Mouse (Mus musculus) limb, embryonic 12.5 days (tissue): ENCODE measurements around the gene Ctnna2. TPM values are rescaled to one million over a fixed set of nuclear protein-coding genes. Genes with fewer than 3 reads are reported as not detected.

Source experiments
- ATAC-seq: fragments of 200-750 bp; cut with Nextera tagmentation; 2 replicates; pipeline ENCODE4 v1.8.0; 2017; ENCODE audit warnings: low read depth, moderate TSS enrichment; ENCODE audit not compliant: insufficient number of reproducible peaks, insufficient read depth, low FRiP score, low TSS enrichment
- H3K27ac ChIP-seq: fragments of 300-500 bp; sonication (generic); 2 replicates; pipeline ENCODE4 v1.5.1; 2016; ENCODE audit warnings: mild to moderate bottlenecking, moderate library complexity
- H3K27me3 ChIP-seq: fragments of 300-500 bp; sonication (generic); 2 replicates; pipeline ENCODE4 v1.6.1; 2016; ENCODE audit warnings: mild to moderate bottlenecking, moderate library complexity
- H3K36me3 ChIP-seq: fragments of 300-500 bp; sonication (generic); 2 replicates; pipeline ENCODE4 v1.6.1; 2016; ENCODE audit warnings: mild to moderate bottlenecking, moderate library complexity
- H3K4me1 ChIP-seq: fragments of 300-500 bp; sonication (generic); replicated peaks from 2 replicates; pipeline ENCODE4 v1.6.1; 2016
- H3K4me2 ChIP-seq: fragments of 300-500 bp; sonication (generic); 2 replicates; pipeline ENCODE4 v1.6.1; 2016; ENCODE audit warnings: mild to moderate bottlenecking, moderate library complexity
- H3K4me3 ChIP-seq: fragments of 300-500 bp; sonication (generic); replicated peaks from 2 replicates; pipeline ENCODE4 v1.5.1; 2016; ENCODE audit warnings: mild to moderate bottlenecking
- H3K9ac ChIP-seq: fragments of 300-500 bp; sonication (generic); replicated peaks from 2 replicates; pipeline ENCODE4 v1.6.1; 2016; ENCODE audit warnings: mild to moderate bottlenecking, moderate library complexity
- H3K9me3 ChIP-seq: fragments of 300-500 bp; sonication (generic); 2 replicates; pipeline ENCODE4 v1.6.1; 2016; ENCODE audit warnings: mild to moderate bottlenecking, moderate library complexity
- WGBS: fragments of 180-500 bp; shearing (Covaris S2); methylation state at CpG from one replicate; pipeline ENCODE4 v1.1.7; 2016; 5-methylcytosine and 5-hydroxymethylcytosine counted together
- polyA plus RNA-seq: library from polyadenylated mRNA; unstranded; fragments of >200 nt; fragmentation: Nextera tagmentation; extraction: Ambion mirVana; gene quantifications from 2 replicates; pipeline ENCODE4 v1.2.1, GENCODE M21; 2016

Gene Ctnna2
- polyA plus RNA-seq, 1 experiment from 2014 or later = 2.6 TPM

DNA sequence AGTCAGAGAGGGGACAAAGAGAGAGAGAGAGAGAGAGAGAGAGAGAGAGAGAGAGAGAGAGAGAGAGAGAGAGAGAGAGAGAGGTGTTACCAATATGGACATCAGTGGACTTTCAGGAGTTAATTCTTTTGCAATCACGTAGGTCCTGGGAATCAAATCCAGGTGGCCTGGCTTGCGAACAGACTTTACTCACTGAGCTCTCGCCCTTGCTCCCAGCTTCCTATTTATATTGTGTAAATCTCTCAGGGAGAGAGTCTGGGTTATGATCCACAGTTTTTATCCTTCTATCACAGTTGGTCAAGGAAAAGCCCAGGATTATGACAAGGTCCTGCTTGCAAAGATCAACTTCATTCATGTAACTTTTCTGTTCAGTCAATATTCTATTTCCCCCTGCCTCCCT is 714.3 kb downstream of the Ctnna2 start:
- H3K9me3 ChIP-seq = no peaks in the 10 kb centered on the region
- H3K4me2 ChIP-seq = no peak overlapping the region

DNA sequence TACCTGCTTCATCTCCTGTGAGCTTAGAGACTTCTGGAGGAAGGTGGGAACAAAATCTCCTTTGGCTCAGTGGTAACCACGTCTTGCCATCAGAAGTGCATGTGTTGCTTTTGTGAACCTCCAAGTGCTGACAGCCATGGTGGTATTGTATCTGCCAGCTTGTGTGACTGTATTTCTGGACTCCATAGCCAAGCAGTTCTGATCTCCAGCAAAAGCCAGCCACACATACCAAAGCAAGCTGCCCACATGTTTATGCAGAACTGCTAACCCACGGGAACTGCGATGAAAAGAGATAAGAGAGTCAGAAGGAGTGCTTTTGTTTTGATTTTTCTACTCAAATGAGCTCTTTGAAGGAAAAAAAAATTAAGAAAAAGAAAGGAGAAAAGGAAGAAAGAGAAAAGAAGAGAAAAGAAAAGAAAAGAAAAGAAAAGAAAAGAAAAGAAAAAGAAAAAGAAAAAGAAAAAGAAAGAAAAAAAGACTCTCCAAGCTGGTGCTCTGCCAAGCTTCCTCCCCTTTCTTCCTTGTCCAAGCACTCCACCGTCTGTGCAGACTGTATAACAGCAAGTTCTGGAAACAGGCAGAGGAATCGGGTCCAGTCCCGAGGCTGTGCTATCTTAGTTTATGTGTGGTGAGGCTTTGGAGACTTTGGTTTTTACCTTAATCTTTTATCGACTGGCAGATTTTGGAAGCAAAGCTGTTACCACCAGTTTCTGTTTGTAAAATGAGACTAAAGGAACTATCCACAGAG is 722.0 kb downstream of the Ctnna2 start:
- Histone ChIP-seq H3K4me2 (no peak overlapping the region), H3K36me3 (no peaks in the 10 kb centered on the region), H3K27me3 (0 out of 2 replicates have a peak, but pooled peaks cover 4% of the 10 kb centered on the region), H3K9ac (no peak overlapping the region), H3K4me3 (no peak overlapping the region), H3K27ac (no peak overlapping the region), H3K4me1 (no peaks in the 10 kb centered on the region), H3K9me3 (no peaks in the 10 kb centered on the region)
- 54% methylated on average over 7 of the region's 7 CpGs for WGBS
- ATAC-seq = no peak

More for the DNA sequence above, 714.3 kb downstream of the Ctnna2 start:
- Histone ChIP-seq H3K36me3 (no peaks in the 10 kb centered on the region), H3K4me1 (0 out of 2 replicates have a peak, but pooled peaks cover 6% of the 10 kb centered on the region), H3K4me3 (no peak overlapping the region), H3K27ac (no peak overlapping the region), H3K9ac (no peak overlapping the region), H3K27me3 (no peaks in the 10 kb centered on the region)
- WGBS = 18% methylated on average over 3 of the region's 3 CpGs
- no peak for ATAC-seq

DNA sequence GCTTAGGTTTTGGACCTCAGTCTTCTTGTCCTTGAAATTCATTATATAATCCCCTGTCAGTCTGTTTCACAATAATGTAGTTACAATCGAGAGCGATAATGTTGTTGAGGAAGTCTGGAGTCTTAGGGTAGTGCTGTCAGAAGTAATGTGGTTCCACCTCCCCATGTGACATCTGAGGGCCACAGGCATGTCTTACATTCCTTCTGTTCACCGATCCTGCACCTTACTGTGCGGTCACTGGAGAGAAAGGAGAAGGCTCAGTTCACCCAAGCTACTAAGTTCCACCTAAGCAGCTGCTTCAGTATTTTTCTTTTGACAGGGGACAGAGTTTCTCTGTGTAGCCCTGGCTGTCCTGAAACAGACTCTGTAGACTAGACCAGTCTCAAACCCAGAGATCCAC is 723.2 kb downstream of the Ctnna2 start:
- 93% methylated on average over 4 of the region's 4 CpGs for WGBS
- ATAC-seq = no peak
- no peaks in the 10 kb centered on the region for H3K9me3 ChIP-seq
- 0 out of 2 replicates have a peak, but pooled peaks cover 4% of the 10 kb centered on the region for H3K27me3 ChIP-seq
- no peak overlapping the region for H3K4me2 ChIP-seq
- no peak overlapping the region for H3K4me3 ChIP-seq
- H3K9ac ChIP-seq = no peak overlapping the region
- no peaks in the 10 kb centered on the region for H3K4me1 ChIP-seq
- no peak overlapping the region for H3K27ac ChIP-seq
- no peaks in the 10 kb centered on the region for H3K36me3 ChIP-seq

DNA sequence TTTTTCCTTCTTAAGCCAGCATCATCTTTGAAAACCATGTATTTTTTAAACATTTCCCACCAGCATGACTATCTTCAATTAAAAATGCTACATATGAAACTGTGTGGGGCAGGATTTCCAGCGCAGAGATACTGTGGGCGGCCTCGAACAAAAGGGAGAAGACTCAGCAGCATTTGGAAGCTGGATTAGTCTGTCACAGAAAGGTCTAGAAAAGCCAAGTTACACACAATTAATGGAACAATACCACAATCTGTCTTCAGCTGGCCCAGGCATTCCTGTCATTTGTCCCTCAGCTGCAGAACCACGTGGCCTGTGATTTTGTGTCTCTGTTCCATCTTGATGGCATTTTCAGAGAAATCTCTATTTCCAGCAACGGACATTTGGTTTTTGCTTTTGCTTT is 726.0 kb downstream of the Ctnna2 start:
- no peak overlapping the region for H3K4me2 ChIP-seq
- 85% methylated on average over 5 of the region's 5 CpGs for WGBS
- H3K36me3 ChIP-seq = no peaks in the 10 kb centered on the region
- no peak overlapping the region for H3K27ac ChIP-seq
- peaks cover 8% of the 10 kb centered on the region for H3K27me3 ChIP-seq
- H3K4me3 ChIP-seq = no peak overlapping the region
- no peak overlapping the region for H3K9ac ChIP-seq
- no peaks in the 10 kb centered on the region for H3K9me3 ChIP-seq
- ATAC-seq = no peak
- 0 out of 2 replicates have a peak, but pooled peaks cover 5% of the 10 kb centered on the region for H3K4me1 ChIP-seq

DNA sequence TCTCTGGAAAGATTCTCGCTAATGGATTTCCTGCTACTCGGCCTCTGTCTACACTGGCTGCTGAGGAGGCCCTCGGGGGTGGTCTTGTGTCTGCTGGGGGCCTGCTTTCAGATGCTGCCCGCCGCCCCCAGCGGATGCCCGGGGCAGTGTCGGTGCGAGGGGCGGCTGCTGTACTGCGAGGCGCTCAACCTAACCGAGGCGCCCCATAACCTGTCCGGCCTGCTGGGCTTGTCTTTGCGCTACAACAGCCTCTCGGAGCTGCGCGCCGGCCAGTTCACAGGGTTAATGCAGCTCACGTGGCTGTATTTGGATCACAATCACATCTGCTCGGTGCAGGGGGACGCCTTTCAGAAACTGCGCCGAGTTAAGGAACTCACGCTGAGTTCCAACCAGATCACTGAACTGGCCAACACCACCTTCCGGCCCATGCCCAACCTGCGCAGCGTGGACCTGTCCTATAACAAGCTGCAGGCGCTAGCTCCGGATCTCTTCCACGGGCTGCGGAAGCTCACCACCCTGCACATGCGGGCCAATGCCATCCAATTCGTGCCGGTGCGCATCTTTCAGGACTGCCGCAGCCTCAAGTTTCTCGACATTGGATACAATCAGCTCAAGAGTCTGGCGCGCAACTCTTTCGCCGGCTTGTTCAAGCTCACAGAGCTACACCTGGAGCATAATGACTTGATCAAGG is 735.8 kb downstream of the Ctnna2 start:
- Histone ChIP-seq H3K4me3 (peak overlapping the region; percentile 48), H3K4me2 (peak overlapping the region; percentile 87), H3K4me1 (peaks cover 19% of the 10 kb centered on the region), H3K9ac (peak overlapping the region; percentile 44), H3K27ac (no peak overlapping the region), H3K9me3 (no peaks in the 10 kb centered on the region), H3K27me3 (peaks cover 74% of the 10 kb centered on the region), H3K36me3 (no peaks in the 10 kb centered on the region)
- ATAC-seq = peak; percentile 43; the same call in 1 of the 2 replicates
- under 1% methylated on average over 43 of the region's 43 CpGs for WGBS

DNA sequence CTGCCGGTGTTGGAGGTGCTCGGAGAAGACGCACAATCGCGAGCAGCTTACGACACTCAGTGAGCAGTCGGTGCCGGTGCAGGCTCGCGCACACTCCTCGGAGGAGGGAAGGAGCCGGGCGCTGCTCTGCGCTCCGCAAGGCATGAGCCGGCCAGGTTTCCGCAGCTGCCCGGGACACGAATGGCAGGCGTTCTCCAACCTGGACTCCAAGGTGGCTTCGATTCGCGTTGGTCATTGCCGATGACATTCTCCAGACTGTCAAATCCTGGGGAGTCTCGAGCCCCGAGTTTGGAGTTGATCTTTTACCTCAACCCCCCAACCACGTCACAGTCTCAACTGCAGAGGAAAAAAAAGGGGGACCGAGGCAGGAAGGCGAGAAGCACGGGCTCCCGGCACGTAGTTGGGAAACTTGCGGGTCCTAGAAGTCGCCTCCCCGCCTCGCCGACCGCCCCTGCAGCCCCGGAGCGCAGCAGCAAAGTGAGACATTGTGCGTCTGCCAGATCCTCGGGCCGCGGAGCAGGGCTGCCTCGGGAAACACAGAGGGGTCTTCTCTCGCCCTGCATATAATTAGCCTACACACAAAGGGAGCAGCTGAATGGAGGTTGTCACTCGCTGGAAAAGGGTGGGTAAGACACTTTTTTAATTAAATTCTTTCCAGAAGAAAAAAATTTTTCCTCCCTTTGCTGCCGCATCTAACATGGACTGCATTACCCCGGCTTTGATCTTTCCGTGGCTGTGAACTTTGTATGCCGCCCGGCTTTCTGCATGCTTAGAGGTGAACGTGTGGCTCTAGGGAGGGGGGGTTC is 736.7 kb downstream of the Ctnna2 start, which contains the start of gene Lrrtm1:
Gene Lrrtm1 (plus strand): TSS at position 89 of the 806 bp plus-strand sequence.
- ATAC-seq = peak; percentile 82; the same call in 1 of the 2 replicates
- Histone ChIP-seq H3K27ac (no peak within 1 kb of the TSS), H3K4me3 (peak within 1 kb of the TSS; percentile 48), H3K27me3 (peaks cover 71% of the 10 kb centered on the region), H3K4me2 (peak within 1 kb of the TSS; percentile 87), H3K9ac (peak within 1 kb of the TSS; percentile 51), H3K9me3 (no peaks in the 10 kb centered on the region), H3K4me1 (peaks cover 17% of the 10 kb centered on the region), H3K36me3 (no peaks in the 10 kb centered on the region)
- WGBS = under 1% methylated on average over 53 of the region's 53 CpGs

DNA sequence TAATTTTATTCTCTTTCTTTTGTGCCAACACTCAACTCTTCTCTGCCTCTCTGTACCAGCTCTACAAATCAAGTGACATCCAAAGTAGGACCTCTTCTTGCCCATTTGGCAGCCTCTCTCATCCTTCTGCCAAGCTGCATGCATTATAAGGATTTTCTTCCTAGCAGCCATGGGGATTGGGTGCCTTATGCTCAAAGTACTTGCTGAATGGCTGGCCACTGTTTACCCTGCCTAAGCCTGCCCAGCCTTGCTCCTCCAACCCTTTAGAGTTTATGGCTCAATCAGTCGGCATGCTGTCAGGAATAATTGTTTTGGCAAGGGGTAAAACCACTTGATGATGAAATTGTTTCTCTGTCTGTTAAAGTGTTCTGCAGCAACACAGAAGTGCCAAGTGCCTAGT is 739.1 kb downstream of the Ctnna2 start:
- no peak overlapping the region for H3K27ac ChIP-seq
- no peaks in the 10 kb centered on the region for H3K9me3 ChIP-seq
- no peak overlapping the region for H3K4me2 ChIP-seq
- H3K9ac ChIP-seq = no peak overlapping the region
- WGBS = 5% methylated on average over 1 of the region's 1 CpGs
- ATAC-seq = no peak
- H3K27me3 ChIP-seq = peaks cover 53% of the 10 kb centered on the region
- H3K4me3 ChIP-seq = no peak overlapping the region
- no peaks in the 10 kb centered on the region for H3K36me3 ChIP-seq
- peaks cover 17% of the 10 kb centered on the region for H3K4me1 ChIP-seq

DNA sequence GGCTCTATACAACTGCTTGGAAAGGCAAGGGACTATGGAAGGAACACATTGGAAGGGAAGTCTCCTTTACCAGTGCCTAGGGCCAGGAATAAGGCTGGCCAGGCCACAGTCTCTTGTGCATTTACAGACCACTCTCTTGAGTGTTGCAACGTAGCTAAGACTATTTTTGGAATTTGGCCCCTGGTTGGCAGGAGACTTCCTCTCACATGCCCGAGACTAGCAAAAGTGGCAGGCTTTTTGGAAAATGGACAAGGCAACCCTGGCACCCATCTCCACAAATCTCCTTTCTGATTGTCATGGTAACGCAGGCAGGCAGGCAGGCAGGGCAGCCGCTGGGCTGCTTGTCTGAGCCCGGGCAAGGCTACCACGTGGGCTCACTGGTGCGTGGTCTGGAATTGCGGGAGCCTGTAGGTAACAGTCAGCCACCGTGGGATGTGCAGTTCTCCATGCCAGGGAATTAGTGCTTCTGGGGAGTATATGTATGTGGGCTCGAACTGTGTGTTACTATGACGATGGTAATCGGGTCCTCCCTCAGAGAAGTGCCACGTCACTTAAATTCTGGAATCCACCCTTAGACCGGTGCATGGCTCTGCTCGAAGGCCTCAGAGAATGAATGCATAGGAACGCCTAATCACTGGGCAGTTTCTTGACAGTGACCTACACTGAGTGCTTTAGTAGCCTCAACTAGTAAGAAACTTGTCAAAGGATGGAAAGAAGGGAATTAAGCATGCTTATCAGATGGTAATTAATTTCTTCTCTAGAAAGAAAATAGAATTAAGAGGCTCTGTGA is 756.5 kb downstream of the Ctnna2 start:
- Histone ChIP-seq H3K36me3 (no peaks in the 10 kb centered on the region), H3K27me3 (peaks cover 24% of the 10 kb centered on the region; the same call in 1 of the 2 replicates), H3K9ac (no peak overlapping the region), H3K4me1 (no peaks in the 10 kb centered on the region), H3K27ac (no peak overlapping the region), H3K9me3 (no peaks in the 10 kb centered on the region), H3K4me3 (no peak overlapping the region), H3K4me2 (no peak overlapping the region)
- 71% methylated on average over 16 of the region's 16 CpGs for WGBS
- ATAC-seq = no peak

DNA sequence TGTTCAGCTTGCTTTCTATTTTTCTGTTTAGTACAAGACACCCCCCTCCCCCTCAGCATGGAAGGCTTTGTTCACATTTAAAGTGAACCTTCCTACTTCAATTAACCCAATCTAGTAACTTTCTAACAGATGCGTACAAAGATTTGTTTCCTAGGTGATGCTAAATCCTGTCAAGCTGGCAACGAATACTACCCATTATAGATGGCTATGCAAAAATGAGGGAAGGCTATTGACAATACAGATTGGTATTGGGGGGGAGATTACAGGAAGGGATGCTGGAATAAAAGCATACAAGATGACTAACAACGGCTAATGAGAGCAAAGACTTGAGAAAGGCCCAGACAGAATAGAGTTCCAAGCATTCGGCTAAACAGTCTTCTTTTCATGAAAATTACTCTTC is 758.7 kb downstream of the Ctnna2 start:
- Histone ChIP-seq H3K27ac (no peak overlapping the region), H3K4me1 (no peaks in the 10 kb centered on the region), H3K4me3 (no peak overlapping the region), H3K4me2 (no peak overlapping the region), H3K9me3 (no peaks in the 10 kb centered on the region), H3K36me3 (no peaks in the 10 kb centered on the region), H3K9ac (no peak overlapping the region), H3K27me3 (peaks cover 34% of the 10 kb centered on the region)
- no peak for ATAC-seq
- WGBS = 75% methylated on average over 4 of the region's 4 CpGs

DNA sequence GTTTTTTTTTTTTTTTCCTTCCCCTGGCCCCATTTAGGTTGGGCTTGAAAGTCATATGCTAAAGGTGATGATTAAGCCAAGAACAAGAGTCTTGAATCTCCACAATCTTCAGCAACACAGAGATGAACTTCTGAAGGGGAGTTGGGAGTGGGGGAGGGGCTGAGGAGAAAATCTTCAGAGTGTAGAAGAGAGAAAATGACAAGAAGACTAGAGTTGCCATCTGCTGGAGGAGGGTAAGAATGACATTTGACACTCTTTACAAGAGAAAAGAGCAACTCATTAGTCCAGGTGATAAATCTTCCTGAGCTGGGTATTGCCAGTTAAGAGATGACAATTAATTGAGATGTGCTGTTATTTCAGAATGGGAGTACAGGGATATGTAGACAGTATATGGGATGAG is 760.6 kb downstream of the Ctnna2 start:
- no peak for ATAC-seq
- H3K27ac ChIP-seq = no peak overlapping the region
- no peaks in the 10 kb centered on the region for H3K9me3 ChIP-seq
- no peaks in the 10 kb centered on the region for H3K36me3 ChIP-seq
- no peak overlapping the region for H3K9ac ChIP-seq
- peaks cover 3% of the 10 kb centered on the region for H3K4me1 ChIP-seq
- H3K4me2 ChIP-seq = no peak overlapping the region
- H3K4me3 ChIP-seq = no peak overlapping the region
- H3K27me3 ChIP-seq = peaks cover 49% of the 10 kb centered on the region
